Mouse (Mus musculus): Measurements from ENCODE around the gene Igf2bp3.

DNA sequence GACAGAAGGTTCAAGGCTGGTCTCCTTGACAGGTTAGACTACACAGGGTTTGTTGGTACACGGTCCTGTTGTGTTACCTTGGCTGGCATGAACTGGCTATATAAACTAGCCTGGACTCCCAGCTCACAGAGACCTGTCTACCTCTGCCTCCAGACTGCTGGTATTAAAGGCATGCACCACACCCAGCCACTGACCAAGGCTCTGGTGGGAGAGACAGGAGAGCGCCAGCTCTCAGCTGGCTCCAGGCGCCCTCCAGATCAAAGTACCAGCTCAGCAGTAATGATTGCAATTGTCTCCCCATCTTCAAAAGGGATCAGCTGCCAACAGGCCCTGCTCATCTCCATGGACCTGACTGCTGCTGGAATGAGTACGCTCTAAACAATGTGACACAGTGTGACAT lies 63.3 kb downstream of the Igf2bp3 start:
- TF ChIP-seq ZNF384 (IDR thresholded peaks at IDR 0.05; ENCODE audit: low read depth, low read length) = no peak
- TF ChIP-seq POLR2A (IDR thresholded peaks at IDR 0.05; ENCODE audit: low read depth, low read length) = no peak
- no peak for TF ChIP-seq ZC3H11A (IDR thresholded peaks at IDR 0.05; ENCODE audit: low read depth, low read length)
- no peak for TF ChIP-seq CTCF (conservative IDR thresholded peaks at IDR 0.05 in 1 of 2, IDR thresholded peaks at IDR 0.05 in 1 of 2; ENCODE audit: low read depth in 2 of 2, low read length in 2 of 2)
- no peak for TF ChIP-seq MXI1 (IDR thresholded peaks at IDR 0.05; ENCODE audit: low read depth, low read length)
- TF ChIP-seq PAX5 (IDR thresholded peaks at IDR 0.05; ENCODE audit: low read length) = no peak
- TF ChIP-seq EP300 (IDR thresholded peaks at IDR 0.05; ENCODE audit: low read length) = no peak
- no peak for TF ChIP-seq POLR2AphosphoS2 (IDR thresholded peaks at IDR 0.05; ENCODE audit: low read depth, low read length)
- TF ChIP-seq MAX (IDR thresholded peaks at IDR 0.05; ENCODE audit: low read length) = no peak
- TF ChIP-seq RCOR1 (conservative IDR thresholded peaks at IDR 0.05; ENCODE audit: low read depth, low read length) = no peak
- TF ChIP-seq ZKSCAN1 (IDR thresholded peaks at IDR 0.05; ENCODE audit: borderline replicate concordance, low read depth, low read length) = no peak
- TF ChIP-seq KAT2A (IDR thresholded peaks at IDR 0.05; ENCODE audit: insufficient replicate concordance, low read length) = no peak
- no peak for TF ChIP-seq CHD2 (IDR thresholded peaks at IDR 0.05; ENCODE audit: low read length)
